19 mouse cellular contexts compared by ENCODE assay signal in genomic region chr13:44564705-44565104, GRCm38 (mm10).
A peak's percentile ranks its signal among the peaks of the same experiment; 100 is the strongest.
DNase-seq lines count a peak whose midpoint lies in the region; ATAC-seq and TF ChIP-seq lines count a peak whose summit lies in the region.
"Had no signal": no experiment of that assay in that cellular context is flagged by ENCODE, and none has a peak within 500 bp of the region (broad histone marks: within the 10 kb centered on the region; RNA-seq: fewer than 3 reads in every experiment).

No protein-coding gene starts in this region.

- H3K27me3 ChIP-seq in embryonic facial prominence, embryonic 12.5 days = no peaks in the 10 kb centered on the region
- no peaks in the 10 kb centered on the region for H3K27me3 ChIP-seq in embryonic facial prominence, embryonic 10.5 days (replicated peaks; ENCODE audit: low read depth, poor library complexity, severe bottlenecking)
- no peaks in the 10 kb centered on the region for H3K27me3 ChIP-seq in midbrain, embryonic 14.5 days (ENCODE audit: control insufficient read depth, insufficient read depth, low read length)
- no peaks in the 10 kb centered on the region for H3K27me3 ChIP-seq in midbrain, postnatal 0 days (ENCODE audit: insufficient read depth, low read length)
- H3K27me3 ChIP-seq: heart, embryonic 15.5 days; kidney, embryonic 15.5 days; liver, embryonic 12.5 days; lung, embryonic 15.5 days; midbrain, embryonic 12.5 days; neural tube, embryonic 12.5 days had no signal

- ATAC-seq in embryonic facial prominence, embryonic 12.5 days (ENCODE audit: insufficient number of reproducible peaks, insufficient read depth, low FRiP score, low TSS enrichment) = no peak
- no peak for ATAC-seq in midbrain, embryonic 14.5 days (ENCODE audit: low FRiP score, low TSS enrichment)
- no peak for ATAC-seq in midbrain, postnatal 0 days (ENCODE audit: low FRiP score)
- ATAC-seq in hematopoietic stem cell, adult 5-6 weeks (replicated peaks in 1 of 2; ENCODE audit: insufficient read depth in 1 of 2, low FRiP score in 2 of 2, low TSS enrichment in 1 of 2, low read depth in 1 of 2, poor library complexity in 2 of 2, severe bottlenecking in 2 of 2) = peak; percentile 60 to 64; a peak in 3 of 4 replicates
- ATAC-seq: inflammation-experienced regulatory T-cells, adult 6 months; liver, embryonic 12.5 days had no signal

- no peak overlapping the region for H3K4me3 ChIP-seq in embryonic facial prominence, embryonic 12.5 days
- H3K4me3 ChIP-seq in embryonic facial prominence, embryonic 10.5 days = no peak overlapping the region
- H3K4me3 ChIP-seq in midbrain, embryonic 14.5 days (replicated peaks; ENCODE audit: low read depth, low read length) = no peak overlapping the region
- no peak overlapping the region for H3K4me3 ChIP-seq in midbrain, postnatal 0 days (ENCODE audit: low read depth, low read length)
- H3K4me3 ChIP-seq: heart, adult 2 months; heart, embryonic 15.5 days; kidney, embryonic 15.5 days; liver, embryonic 12.5 days; lung, embryonic 15.5 days; midbrain, embryonic 12.5 days; neural tube, embryonic 12.5 days had no signal

- H3K4me2 ChIP-seq in embryonic facial prominence, embryonic 12.5 days (replicated peaks) = no peak overlapping the region
- H3K4me2 ChIP-seq in midbrain, embryonic 14.5 days (ENCODE audit: low read length) = no peak overlapping the region
- no peak overlapping the region for H3K4me2 ChIP-seq in midbrain, postnatal 0 days (ENCODE audit: low read depth, low read length, poor library complexity, severe bottlenecking)
- H3K4me2 ChIP-seq: heart, embryonic 15.5 days; kidney, embryonic 15.5 days; liver, embryonic 12.5 days; lung, embryonic 15.5 days; midbrain, embryonic 12.5 days; neural tube, embryonic 12.5 days had no signal

- no peaks in the 10 kb centered on the region for H3K36me3 ChIP-seq in embryonic facial prominence, embryonic 12.5 days
- no peaks in the 10 kb centered on the region for H3K36me3 ChIP-seq in embryonic facial prominence, embryonic 10.5 days (replicated peaks)
- H3K36me3 ChIP-seq in midbrain, embryonic 14.5 days (ENCODE audit: control insufficient read depth, insufficient read depth, low read length) = no peaks in the 10 kb centered on the region
- no peaks in the 10 kb centered on the region for H3K36me3 ChIP-seq in midbrain, postnatal 0 days (ENCODE audit: insufficient read depth, low read length)
- H3K36me3 ChIP-seq: heart, embryonic 15.5 days; kidney, embryonic 15.5 days; liver, embryonic 12.5 days; lung, embryonic 15.5 days; midbrain, embryonic 12.5 days; neural tube, embryonic 12.5 days had no signal

- peak overlapping the region; percentile 26 for H3K27ac ChIP-seq in embryonic facial prominence, embryonic 12.5 days
- no peak overlapping the region; the same call in 1 of the 2 replicates for H3K27ac ChIP-seq in embryonic facial prominence, embryonic 10.5 days (replicated peaks)
- no peak overlapping the region for H3K27ac ChIP-seq in midbrain, embryonic 14.5 days (replicated peaks; ENCODE audit: low read depth, low read length)
- no peak overlapping the region for H3K27ac ChIP-seq in midbrain, postnatal 0 days (ENCODE audit: low read depth, low read length)
- H3K27ac ChIP-seq: heart, adult 2 months; heart, embryonic 15.5 days; kidney, embryonic 15.5 days; liver, embryonic 12.5 days; lung, embryonic 15.5 days; midbrain, embryonic 12.5 days; neural tube, embryonic 12.5 days had no signal

- no peak overlapping the region for H3K9ac ChIP-seq in embryonic facial prominence, embryonic 12.5 days
- H3K9ac ChIP-seq in midbrain, embryonic 14.5 days (replicated peaks; ENCODE audit: low read length) = no peak overlapping the region
- no peak overlapping the region for H3K9ac ChIP-seq in midbrain, postnatal 0 days (replicated peaks; ENCODE audit: low read length, poor library complexity, severe bottlenecking)
- H3K9ac ChIP-seq: heart, embryonic 15.5 days; kidney, embryonic 15.5 days; liver, embryonic 12.5 days; lung, embryonic 15.5 days; midbrain, embryonic 12.5 days; neural tube, embryonic 12.5 days had no signal

- DNase-seq in embryonic facial prominence, embryonic 10.5 days (ENCODE audit: low spot score) = no peak
- peak; percentile 30 for DNase-seq in midbrain, embryonic 14.5 days
- DNase-seq in midbrain, postnatal 0 days (ENCODE audit: low spot score) = no peak
- no peak for DNase-seq in urinary bladder, postnatal 14 days (ENCODE audit: low spot score)
- no peak for DNase-seq in gastrocnemius, postnatal 14 days
- DNase-seq: adrenal gland, postnatal 36 days; cerebellum, adult 8-10 months; heart, adult 2 months; right cerebral cortex, postnatal 14 days; thymus, postnatal 14 days had no signal

- H3K4me1 ChIP-seq in embryonic facial prominence, embryonic 12.5 days = peaks cover 6% of the 10 kb centered on the region; the same call in 1 of the 2 replicates
- peaks cover 13% of the 10 kb centered on the region for H3K4me1 ChIP-seq in embryonic facial prominence, embryonic 10.5 days
- peaks cover 6% of the 10 kb centered on the region for H3K4me1 ChIP-seq in midbrain, embryonic 14.5 days (ENCODE audit: control insufficient read depth, insufficient read depth, low read length)
- 0 out of 2 replicates have a peak, but pooled peaks cover 2% of the 10 kb centered on the region for H3K4me1 ChIP-seq in midbrain, postnatal 0 days (ENCODE audit: insufficient read depth, low read length)
- H3K4me1 ChIP-seq: liver, embryonic 12.5 days; lung, embryonic 15.5 days; neural tube, embryonic 12.5 days had no signal

- no peak for TF ChIP-seq CTCF in midbrain, postnatal 0 days (IDR thresholded peaks at IDR 0.05)

- WGBS in embryonic facial prominence, embryonic 12.5 days = 37% methylated on average over 11 of the region's 11 CpGs
- 42% methylated on average over 11 of the region's 11 CpGs for WGBS in embryonic facial prominence, embryonic 10.5 days
- 14% methylated on average over 11 of the region's 11 CpGs for WGBS in midbrain, embryonic 14.5 days
- WGBS in midbrain, postnatal 0 days = 19% methylated on average over 11 of the region's 11 CpGs

- intact Hi-C loops in gastrocnemius, postnatal 14 days (cut with DNase I; ENCODE audit: low total_unique reads) = no loop called here

- no peaks in the 10 kb centered on the region for H3K9me3 ChIP-seq in embryonic facial prominence, embryonic 12.5 days
- no peaks in the 10 kb centered on the region for H3K9me3 ChIP-seq in embryonic facial prominence, embryonic 10.5 days
- no peaks in the 10 kb centered on the region for H3K9me3 ChIP-seq in midbrain, embryonic 14.5 days (ENCODE audit: control insufficient read depth, low read length)
- H3K9me3 ChIP-seq in midbrain, postnatal 0 days (ENCODE audit: low read length) = no peaks in the 10 kb centered on the region
- H3K9me3 ChIP-seq: heart, embryonic 15.5 days; kidney, embryonic 15.5 days; liver, embryonic 12.5 days; lung, embryonic 15.5 days; midbrain, embryonic 12.5 days; neural tube, embryonic 12.5 days had no signal

Comparison
In these comparisons a context has a peak if more than half of its experiments do, and no peak if none do; other contexts are left out.
1. ATAC-seq: peak in hematopoietic stem cell, adult 5-6 weeks (2 of 2); none in embryonic facial prominence, embryonic 12.5 days (single experiment), midbrain, embryonic 14.5 days (single experiment) and midbrain, postnatal 0 days (single experiment).